Mouse (Mus musculus): ENCODE data around the gene Arhgef18.

Arhgef18 gene

DNA sequence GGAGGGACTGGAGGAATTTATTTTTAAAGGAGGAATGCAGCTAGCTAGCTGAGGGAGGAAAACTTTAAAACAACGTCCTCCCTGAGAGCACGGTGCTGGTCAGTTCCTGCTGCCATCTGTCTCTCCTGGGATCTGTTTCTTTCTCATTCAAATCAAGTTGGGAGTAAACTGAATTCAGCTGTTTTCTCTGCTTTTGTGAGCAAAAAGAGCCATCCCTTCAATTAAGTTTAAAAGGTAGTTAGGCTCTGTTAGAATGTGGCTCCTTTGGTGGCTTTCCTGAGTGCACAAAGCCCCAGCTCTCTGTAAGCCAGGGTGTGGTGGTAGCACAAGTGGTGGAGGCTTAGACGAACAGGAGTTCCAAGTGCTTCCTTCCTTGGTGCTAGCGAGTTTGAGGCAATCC, 2.4 kb downstream of the Arhgef18 start:
- DNase-seq (ENCODE audit: low read depth, low spot score) = no peak

DNA sequence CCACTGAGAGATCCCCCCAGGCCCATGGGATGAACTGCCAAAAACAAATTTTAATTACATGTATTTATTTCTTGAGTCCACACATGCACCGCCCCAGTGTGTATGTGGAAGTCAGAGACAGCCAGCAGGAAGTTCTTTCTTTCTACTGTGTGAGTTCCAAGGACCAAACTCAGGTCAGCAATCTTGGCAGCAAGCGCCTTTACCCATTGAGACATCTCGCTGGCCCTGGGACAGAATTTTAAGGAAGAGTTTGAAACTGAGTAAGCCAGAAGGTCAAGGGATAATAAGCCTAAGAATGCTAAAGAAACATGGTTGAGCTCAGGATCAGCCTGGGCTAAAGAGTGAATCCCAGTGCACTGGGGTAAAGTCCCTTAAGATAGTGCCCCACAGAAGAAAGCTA, 4.8 kb downstream of the Arhgef18 start:
- DNase-seq (ENCODE audit: low read depth, low spot score) = no peak

DNA sequence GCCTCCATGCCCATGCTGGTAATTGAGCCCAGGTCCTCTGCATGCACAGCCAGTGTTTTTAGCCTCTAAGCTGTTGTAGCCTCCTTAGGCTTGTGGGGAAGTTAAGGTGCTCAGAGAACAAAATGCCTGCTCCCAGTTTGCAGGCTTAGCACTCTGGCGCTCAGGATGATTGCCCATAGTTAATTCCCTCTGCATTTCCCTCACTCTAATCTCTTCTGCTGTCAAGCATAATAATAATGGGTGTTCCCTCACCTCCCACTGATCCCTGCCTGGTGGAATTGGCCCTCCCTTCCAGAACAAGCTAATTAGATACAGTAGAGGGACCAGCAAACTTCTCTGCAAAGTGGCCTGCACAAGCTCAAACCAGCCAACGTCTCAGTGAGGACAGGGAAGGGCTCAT, 7.7 kb downstream of the Arhgef18 start:
- DNase-seq (ENCODE audit: low read depth, low spot score) = no peak

DNA sequence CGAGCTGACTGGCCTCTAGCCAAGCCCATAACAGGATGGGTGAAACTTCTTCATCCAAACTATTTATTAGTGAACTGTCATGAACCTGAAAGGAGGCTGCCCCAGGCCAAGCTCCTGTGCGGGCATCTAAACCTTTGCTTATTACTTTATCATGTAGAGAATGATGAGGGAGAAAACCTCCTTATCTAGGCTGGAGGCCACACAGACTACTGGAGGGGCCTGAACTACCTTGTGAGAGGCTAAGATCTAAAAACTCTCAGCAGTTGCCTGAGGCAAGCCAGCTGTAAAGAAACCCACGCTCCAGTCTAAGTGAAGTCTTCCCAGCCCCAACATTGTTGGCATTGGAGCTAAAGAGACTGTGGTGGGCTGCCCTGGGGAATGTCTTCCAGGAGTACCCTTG, 14.6 kb downstream of the Arhgef18 start:
- DNase-seq (ENCODE audit: low read depth, low spot score) = no peak

DNA sequence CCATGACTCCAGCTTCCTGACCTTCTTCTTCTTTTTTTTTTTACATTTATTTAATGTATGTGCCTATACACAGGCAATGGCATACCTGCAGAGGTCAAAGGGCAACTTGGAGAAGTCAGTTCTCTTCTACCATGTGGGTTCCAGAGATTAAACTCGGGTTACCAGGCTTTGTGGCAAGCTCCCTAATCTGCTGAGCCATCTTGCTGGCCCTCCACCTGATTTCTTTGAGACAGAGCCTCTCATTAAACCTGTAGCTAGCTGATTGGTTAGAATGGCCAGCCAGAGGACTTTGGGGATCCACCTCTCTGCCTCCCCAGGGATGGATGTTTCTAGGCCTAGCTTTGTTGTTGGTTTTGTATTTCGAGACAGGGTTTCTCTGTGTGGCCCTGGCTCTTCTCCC, 18.3 kb downstream of the Arhgef18 start:
- no peak for DNase-seq (ENCODE audit: low read depth, low spot score)

DNA sequence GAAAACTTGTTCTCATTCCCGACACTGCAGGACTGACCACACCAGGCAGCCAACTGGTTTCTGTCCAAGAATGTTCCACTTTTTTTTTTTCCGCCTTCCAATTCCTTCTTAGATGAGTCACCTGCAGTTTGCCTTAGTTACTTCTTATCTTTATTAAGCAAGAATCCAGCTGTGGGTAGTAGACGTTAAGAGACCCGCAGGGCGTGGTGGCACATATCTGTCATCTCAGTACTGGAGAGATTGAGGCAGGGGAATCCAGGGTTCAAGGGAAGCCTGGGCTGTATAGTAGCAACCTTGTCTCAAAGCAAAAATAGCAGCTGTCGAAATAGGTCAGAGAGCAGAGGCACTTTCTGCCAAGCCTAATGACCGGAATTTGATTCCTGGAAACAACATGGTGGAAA, 19.1 kb downstream of the Arhgef18 start:
- DNase-seq (ENCODE audit: low read depth, low spot score) = no peak

DNA sequence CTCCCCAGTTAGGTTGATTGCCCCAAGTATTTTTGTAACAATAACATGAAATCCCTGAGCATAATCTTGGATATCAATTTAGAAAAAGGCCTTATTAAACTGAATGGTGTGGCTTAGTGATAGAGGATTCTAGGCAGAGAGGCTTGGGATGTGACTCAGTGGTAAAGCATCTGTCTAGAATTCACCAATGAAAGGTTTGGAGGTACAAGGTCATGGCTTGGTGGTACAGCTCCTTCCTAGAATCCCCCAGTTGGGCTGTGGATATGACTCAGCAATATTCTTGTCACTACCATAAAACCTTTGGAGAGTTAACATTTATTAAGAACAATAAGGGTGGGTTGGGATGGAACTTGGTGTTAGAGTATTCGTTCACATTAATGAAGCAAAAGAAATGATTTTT, 20.0 kb downstream of the Arhgef18 start:
- no peak for DNase-seq (ENCODE audit: low read depth, low spot score)

DNA sequence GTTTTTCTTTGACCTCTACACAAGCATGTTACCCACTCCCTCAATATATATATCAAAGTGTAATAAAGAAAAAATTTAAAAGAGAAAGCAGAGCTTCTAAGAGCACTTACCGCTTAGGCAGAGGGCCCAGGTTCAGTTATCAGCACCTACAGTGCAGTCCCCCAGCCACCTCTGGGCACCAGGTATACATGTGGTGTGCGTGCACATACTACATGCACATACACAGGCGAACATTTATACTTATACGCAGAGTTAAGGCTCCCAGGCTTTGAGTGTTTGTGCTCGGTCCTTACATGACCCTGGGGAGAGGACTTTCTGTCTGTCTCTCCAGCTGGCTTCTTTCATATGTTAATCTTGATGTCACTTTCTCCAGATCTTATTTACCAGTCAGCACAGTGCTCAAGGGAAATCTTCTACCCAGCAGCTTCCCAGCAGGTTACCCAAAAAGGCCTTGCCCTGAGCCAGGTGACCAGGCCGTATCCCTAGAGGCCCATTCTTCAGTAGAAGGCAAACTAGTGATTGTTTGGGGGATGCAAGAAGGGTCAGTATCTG, 21.9 kb downstream of the Arhgef18 start:
- DNase-seq (ENCODE audit: low read depth, low spot score) = no peak

DNA sequence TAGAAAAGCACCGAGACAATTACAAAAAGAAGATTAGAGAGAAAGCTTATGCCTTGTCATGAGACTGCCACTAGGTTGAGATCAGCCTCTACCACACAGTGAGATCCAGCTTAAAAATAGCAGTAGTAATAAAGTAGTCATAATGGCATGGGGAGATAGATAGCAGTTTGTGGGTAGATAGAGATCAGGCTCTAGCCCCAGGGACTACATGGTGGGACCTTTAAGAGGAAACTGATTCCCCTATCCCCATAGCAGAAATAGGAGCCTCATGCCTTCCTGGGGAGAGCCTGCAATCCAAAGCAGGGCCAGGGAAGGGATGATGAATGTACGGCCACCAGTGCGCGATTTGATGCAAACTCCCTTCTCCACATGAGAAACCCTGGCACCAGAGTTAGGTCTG, 22.5 kb downstream of the Arhgef18 start:
- DNase-seq (ENCODE audit: low read depth, low spot score) = no peak

DNA sequence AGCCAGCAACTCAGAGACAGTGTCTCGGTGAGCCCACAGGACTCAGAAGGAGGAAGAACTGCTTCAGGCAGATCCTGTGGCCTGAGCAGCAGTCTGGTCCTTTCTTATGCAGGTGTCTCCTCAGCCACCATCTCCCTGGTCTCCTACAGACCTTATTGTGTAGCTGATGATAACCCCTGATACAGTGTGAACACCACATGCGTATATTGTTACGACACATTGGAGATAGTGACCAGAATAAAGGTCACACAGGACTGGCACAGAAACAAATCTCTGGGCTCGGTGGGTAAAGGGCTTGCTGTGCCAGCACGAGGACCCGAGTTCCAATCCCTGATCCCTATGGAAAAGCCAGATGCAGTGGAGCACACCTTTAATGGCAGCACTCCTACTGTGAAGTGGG, 22.9 kb downstream of the Arhgef18 start:
- DNase-seq (ENCODE audit: low read depth, low spot score) = no peak

DNA sequence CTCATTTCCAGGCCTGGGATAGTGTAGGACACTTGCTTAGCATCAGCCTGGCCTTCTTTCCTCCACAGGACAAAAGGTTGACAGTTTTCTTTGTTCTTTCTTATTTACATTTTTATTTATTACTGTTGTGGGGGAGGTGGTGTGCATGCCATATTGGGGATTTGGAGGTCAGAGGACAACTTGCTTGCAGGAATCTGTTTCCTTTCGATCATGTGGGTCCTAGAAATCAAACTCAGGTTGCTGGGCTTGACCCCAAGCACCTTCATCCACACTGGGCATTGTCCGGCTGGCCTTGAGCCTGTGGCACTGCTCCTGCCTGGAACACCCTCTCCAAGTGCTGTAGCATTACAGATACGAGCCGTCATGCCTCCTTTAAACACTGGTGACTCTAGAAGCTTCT, 24.0 kb downstream of the Arhgef18 start:
- no peak for DNase-seq (ENCODE audit: low read depth, low spot score)

DNA sequence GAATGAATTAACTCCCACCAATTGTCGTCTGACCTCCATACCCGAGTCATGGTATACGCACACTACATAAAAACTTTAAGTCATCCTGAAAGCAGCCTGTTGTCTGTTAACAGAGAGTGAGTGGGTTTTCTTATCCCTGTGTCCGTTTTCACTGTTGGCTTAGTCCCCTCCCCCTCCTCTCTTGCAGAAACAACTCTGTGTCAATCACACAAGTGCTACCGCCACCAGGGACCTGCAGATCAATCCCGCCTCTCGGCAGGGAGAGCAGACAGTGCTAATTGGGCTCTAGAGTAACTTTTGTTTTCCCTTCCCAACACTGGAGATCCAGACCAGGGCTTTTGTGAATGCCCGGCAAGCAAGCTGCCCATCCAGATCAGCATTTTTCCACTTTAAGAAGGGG, 24.6 kb downstream of the Arhgef18 start:
- DNase-seq (ENCODE audit: low read depth, low spot score) = no peak

DNA sequence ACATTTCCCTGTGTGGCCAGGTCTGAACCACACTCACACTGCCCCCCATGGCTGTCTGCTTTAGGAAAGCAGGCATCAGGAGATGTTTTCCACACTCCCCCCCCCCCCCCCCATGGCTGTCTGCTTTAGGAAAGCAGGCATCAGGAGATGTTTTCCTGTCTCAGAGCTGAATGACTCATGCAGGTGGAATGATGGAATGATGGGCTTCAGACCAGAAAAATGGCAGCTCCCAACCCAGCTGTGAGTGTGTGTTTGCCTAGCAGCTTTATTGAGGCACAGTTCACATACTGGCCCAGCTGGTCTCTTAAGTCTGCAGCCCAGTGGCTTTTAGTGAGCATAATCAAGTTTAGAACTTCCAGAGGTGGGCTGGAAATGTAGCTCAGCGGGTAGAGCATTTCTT, 25.3 kb downstream of the Arhgef18 start:
- DNase-seq (ENCODE audit: low read depth, low spot score) = no peak

DNA sequence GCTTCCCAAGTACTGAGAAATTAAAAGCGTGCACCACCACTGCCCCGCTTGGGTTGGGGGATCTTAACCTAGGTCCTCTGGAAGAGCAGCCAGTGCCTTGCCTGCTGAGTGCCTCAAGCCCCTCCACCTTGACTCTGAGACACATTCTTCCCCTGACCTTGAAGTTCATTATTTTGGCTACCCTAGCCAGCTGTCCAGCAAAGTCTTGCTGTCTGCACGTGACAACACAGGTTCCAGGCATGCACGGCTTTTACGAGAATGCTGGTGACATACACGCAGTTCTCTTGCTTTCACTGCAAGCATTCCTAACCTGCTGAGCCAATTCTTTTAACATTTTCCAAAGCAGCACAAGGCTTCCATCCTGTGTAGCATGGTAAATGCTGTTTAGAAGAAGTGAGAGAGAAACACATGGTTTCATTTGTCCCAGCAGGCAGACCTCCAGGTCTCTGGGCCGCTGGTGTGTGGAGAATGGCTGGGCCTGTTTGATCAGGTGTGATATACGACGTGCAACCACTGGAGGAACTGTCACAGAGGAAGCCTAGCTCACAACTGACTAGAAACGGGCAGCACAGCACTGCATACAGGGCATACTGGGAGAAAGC, 27.4 kb downstream of the Arhgef18 start:
- no peak for DNase-seq (ENCODE audit: low read depth, low spot score)

DNA sequence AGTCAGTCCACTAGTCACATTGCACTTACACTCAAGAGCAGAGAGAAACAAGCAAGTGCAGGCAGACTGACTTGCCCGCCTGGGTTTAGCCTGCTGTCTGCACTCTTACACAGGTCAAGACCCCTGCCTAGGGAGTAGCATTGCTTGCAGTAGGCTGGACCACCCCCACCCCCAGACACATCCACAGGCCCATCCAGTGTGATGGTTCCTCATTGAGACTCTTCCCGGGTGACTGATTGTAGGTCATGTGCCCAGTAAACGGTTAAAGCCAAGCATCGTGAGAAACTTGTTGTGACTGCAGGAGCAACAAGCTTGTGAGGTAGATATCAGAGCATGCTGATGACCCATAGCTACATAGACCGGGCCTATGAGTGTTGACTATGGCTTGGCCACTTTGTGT, 28.7 kb downstream of the Arhgef18 start:
- DNase-seq (ENCODE audit: low read depth, low spot score) = no peak

DNA sequence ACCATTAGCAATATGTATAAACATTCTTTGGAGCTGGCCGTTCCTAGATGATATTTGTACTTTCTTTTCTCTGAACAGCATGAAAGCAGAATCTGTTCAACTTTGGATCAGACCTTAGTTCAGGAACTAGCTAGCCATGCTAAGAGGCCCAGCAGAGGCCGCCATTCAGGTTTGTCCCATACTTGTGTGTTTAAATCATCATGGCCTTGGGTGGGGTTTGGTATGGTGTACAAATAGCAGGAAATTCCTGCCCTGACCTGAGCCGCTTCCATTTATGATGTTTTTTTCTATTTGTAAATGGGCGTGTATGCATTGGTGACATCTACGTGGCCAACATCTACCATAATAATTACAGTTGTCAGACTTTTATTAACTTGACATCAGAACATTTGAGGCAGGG, 32.4 kb downstream of the Arhgef18 start:
- DNase-seq (ENCODE audit: low read depth, low spot score) = no peak

DNA sequence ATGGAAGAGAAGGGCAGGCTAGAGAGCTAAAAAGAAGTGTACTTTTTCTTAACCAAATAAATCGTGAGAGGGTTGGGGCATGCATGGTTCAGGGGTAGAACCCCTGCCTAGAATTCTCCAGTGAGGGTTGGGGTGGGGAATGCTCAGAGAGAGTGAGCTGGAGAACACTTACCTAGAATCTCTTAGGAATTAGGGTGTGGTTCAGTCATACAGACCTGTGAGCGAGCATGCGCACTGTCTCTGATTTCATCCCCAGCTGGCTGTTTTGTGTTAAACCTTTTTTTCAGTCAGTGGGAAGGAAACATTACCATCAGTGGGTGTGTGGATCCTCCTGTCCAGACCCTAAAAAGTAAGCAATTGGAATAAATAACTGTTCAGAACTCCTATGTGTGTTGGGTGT, 33.4 kb downstream of the Arhgef18 start:
- DNase-seq (ENCODE audit: low read depth, low spot score) = no peak

DNA sequence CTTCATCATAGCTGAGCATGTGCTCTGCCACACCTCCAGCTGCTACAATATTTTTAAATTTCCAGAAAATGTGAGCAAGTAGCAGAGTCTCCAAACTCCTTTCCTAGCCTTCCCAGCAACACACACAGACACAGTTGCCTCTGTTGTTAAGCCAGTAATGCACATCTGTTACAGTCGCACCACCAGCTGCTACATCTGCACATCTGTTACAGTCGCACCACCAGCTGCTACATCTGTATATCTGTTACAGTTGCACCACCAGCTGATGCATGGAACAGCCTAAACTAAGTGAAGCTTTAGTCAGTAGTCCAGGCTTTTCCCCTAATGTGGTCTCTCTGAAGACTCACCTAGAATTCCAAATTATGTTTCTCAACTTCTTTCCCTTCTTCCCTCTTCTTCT, 35.6 kb downstream of the Arhgef18 start:
- DNase-seq (ENCODE audit: low read depth, low spot score) = no peak

DNA sequence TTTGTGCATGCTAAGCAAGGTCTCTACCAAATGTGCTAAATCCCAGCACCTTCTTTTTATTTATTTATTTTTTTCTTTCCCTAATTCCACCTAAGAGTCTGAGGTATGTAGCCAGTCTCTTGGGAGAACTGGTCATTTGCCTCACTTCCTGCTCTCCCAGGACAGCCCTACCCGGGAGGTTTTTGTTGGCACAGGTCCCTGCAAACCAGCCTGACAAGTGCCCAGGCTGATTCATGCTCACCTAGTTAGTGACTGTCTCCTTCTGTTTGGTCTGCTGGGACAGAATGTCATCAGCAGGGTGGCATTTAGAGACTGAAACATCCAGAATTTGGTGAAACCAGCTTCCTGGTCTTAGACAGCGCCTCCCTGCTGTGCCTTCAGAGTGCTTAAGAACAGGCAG, 37.2 kb downstream of the Arhgef18 start:
- DNase-seq (ENCODE audit: low read depth, low spot score) = no peak

DNA sequence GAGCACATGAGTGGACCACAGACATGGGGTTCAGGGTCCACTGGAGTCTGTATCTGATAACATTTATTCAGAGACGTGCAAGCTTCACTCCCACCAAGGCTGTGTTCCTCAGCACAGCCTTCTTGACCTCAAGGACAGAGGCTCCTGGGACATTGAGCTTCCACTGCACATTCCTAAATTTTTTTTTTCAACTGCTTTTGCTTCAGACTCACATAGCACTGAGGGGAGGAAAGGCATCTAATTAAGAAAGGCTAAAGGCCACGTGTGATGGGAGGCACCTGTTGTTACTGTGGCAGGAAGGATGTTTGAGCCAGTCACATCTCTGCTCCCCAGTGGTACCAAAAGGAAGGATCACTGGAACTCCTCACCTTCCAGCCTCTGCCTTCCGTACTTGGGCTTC, 38.3 kb downstream of the Arhgef18 start:
- no peak for DNase-seq (ENCODE audit: low read depth, low spot score)

DNA sequence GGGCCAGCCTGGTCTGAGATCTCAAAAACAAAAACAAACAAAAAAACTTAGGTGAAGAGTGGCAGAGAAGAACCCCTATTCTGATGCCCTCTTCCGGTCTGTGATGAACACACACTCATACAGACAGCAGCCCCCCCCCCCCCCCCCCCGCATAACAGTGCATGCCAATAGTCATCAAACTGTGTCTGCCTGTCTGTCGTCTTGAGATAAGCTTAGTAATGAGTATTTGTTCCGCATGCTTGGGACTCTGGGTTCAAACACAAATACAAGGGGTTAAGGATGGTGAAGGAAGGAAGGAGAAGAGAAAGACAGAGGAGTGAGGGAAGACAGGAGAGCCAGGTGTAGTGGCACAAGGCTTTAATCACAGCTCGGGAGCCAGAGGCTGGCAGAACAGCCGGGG, 43.7 kb downstream of the Arhgef18 start:
- no peak for DNase-seq (ENCODE audit: low read depth, low spot score)

DNA sequence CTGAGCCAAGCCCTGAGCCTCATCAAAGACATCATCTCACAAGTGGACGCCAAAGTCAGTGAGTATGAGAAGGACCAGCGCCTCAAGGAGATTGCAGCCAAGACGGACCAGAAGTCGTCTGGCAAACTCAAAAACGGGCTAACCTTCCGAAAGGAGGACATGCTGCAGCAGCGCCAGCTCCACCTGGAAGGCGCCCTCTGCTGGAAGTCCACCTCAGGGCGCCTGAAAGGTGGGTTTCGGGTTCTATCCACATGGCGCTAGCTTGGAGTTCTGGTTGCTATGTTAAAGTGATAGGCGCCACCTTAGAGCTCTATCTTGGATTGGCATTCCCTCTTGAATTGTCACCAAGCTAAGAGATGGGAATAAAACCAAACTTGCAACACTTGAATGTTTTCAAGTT, 46.7 kb downstream of the Arhgef18 start:
- no peak for DNase-seq (ENCODE audit: low read depth, low spot score)

DNA sequence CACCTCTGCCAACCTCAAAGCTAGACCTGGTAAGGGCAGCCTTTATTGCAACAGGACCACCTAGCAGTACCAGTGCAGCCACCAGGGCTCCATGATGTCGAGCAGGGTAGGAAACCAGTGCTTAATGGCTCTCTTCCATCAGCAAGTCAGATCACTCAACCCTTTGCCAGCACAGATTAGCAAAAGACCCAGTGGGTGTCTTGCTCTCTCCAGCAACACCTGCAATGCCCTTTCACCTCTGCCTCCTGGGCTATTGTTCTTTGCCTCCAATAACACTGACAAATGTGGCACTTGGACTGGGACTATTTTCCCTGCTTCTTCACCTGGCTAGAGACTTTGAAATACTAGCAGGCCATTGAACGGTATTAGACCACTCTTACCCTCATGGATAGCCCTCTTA, 56.4 kb downstream of the Arhgef18 start:
- DNase-seq (ENCODE audit: low read depth, low spot score) = no peak

DNA sequence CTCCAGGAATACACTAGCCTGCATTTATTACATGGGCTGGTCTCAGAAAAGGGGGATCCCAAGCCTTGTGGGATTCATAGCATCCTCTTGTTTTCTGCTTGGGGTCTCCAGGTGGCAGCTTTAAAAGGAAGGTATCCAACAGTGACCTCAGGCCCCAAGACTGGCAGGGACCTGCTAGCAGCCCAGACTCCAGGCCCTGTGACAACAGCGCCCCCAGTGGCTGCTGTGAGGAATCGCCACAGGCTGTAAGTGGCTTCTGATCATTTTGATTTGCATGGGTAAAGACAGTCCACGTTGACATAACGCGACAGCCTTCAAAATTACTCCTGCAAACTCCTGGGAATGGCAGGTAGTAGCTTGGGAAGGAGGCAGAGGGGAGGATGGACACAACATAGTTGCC, 57.9 kb downstream of the Arhgef18 start:
- no peak for DNase-seq (ENCODE audit: low read depth, low spot score)

All from telencephalon, adult 2 months (tissue).